27 mouse cellular contexts compared by ENCODE assay signal in genomic region chr6:52303426-52303825, GRCm38 (mm10). TPM values are rescaled to one million over a fixed set of nuclear protein-coding genes. Genes with fewer than 3 reads are reported as not detected.
A peak's percentile ranks its signal among the peaks of the same experiment; 100 is the strongest.
DNase-seq lines count a peak whose midpoint lies in the region; ATAC-seq lines count a peak whose summit lies in the region.
"Had no signal": no experiment of that assay in that cellular context is flagged by ENCODE, and none has a peak within 500 bp of the region (broad histone marks: within the 10 kb centered on the region; RNA-seq: fewer than 3 reads in every experiment).

No protein-coding gene starts in this region.

- ATAC-seq in granulocyte monocyte progenitor cell, adult 5-6 weeks (replicated peaks; ENCODE audit: poor library complexity, severe bottlenecking), result peak; percentile 94
- ATAC-seq in erythroid progenitor cell, adult 5-6 weeks (replicated peaks; ENCODE audit: low FRiP score, poor library complexity, severe bottlenecking), result no peak
- ATAC-seq: CD4-positive, CD25-positive, alpha-beta regulatory T cell, adult 4 months; forebrain, embryonic 16.5 days; intestine, postnatal 0 days; midbrain, embryonic 13.5 days had no signal

- peak; percentile 27 for DNase-seq in adrenal gland, postnatal 14 days
- no peak for DNase-seq in adrenal gland, postnatal 25 days
- DNase-seq in 3T3-L1 (ENCODE audit: low read depth, low spot score), result peak; percentile 22
- DNase-seq in adipocyte (ENCODE audit: low spot score), result peak; percentile 79
- DNase-seq in gastrocnemius, adult 8-10 months (ENCODE audit: low spot score in 2 of 2), result no peak
- DNase-seq in ovary, postnatal 14 days (ENCODE audit: low spot score), result no peak
- DNase-seq: adrenal gland, postnatal 10 days; cerebellum, adult 2 months; cerebellum, postnatal 14 days; gastrocnemius, postnatal 10 days; heart, postnatal 4 days; kidney, adult 9 months; kidney, postnatal 14 days; lung, postnatal 36 days; thymus, postnatal 25 days had no signal

RNA-seq across cellular contexts. Expression of gene Evx1, which starts 9.9 kb away (rescaled TPM):
- not detected in 2 replicates for total RNA-seq in adrenal gland, postnatal 14 days (2021)
- total RNA-seq in adrenal gland, postnatal 25 days (2021), result not detected in 2 replicates
- total RNA-seq in granulocyte monocyte progenitor cell, adult 5-6 weeks (2014; fragmentation: Nextera tagmentation), result not detected in 2 replicates
- not detected in 2 replicates for total RNA-seq in granulocyte monocyte progenitor cell, adult 5-6 weeks (2017)
- not detected for total RNA-seq in gastrocnemius, adult 8-10 months (2022)
- not detected in 2 replicates for total RNA-seq in erythroid progenitor cell, adult 5-6 weeks (2015; ENCODE audit: low replicate concordance)
- total RNA-seq in erythroid progenitor cell, adult 5-6 weeks (2017; ENCODE audit: low replicate concordance), result not detected in 2 replicates
- total RNA-seq: adrenal gland, postnatal 10 days; gastrocnemius, postnatal 10 days; heart, adult 18-20 months; heart, postnatal 4 days; layer of hippocampus, postnatal 14 days; left cerebral cortex, adult 2 months; left cerebral cortex, postnatal 25 days; liver, adult 2 months; megakaryocyte-erythroid progenitor cell, adult 5-6 weeks had no signal

RNA-seq across cellular contexts. Expression of gene Hoxa13, which starts 42.7 kb away (rescaled TPM):
- total RNA-seq in adrenal gland, postnatal 14 days (2021), result not detected in 2 replicates
- total RNA-seq in adrenal gland, postnatal 25 days (2021), result not detected in 2 replicates
- total RNA-seq in granulocyte monocyte progenitor cell, adult 5-6 weeks (2014; fragmentation: Nextera tagmentation), result not detected in 2 replicates
- total RNA-seq in granulocyte monocyte progenitor cell, adult 5-6 weeks (2017), result not detected in 2 replicates
- total RNA-seq in gastrocnemius, adult 8-10 months (2022), result 1 to 10 TPM; 4.1 to 5.2 (median 4.9) TPM
- total RNA-seq in erythroid progenitor cell, adult 5-6 weeks (2015; ENCODE audit: low replicate concordance), result not detected in 2 replicates
- not detected in 2 replicates for total RNA-seq in erythroid progenitor cell, adult 5-6 weeks (2017; ENCODE audit: low replicate concordance)
- total RNA-seq: adrenal gland, postnatal 10 days; heart, adult 18-20 months; heart, postnatal 4 days; layer of hippocampus, postnatal 14 days; left cerebral cortex, adult 2 months; left cerebral cortex, postnatal 25 days; liver, adult 2 months; megakaryocyte-erythroid progenitor cell, adult 5-6 weeks had no signal

RNA-seq across cellular contexts. Expression of gene Hoxa11, which starts 57.8 kb away (rescaled TPM):
- total RNA-seq in adrenal gland, postnatal 14 days (2021), result not detected in 2 replicates
- not detected in 2 replicates for total RNA-seq in adrenal gland, postnatal 25 days (2021)
- total RNA-seq in granulocyte monocyte progenitor cell, adult 5-6 weeks (2014; fragmentation: Nextera tagmentation), result not detected in 2 replicates
- total RNA-seq in granulocyte monocyte progenitor cell, adult 5-6 weeks (2017), result not detected in 2 replicates
- 1 to 10 TPM; 2.0 to 3.0 (median 2.9) TPM for total RNA-seq in gastrocnemius, adult 8-10 months (2022)
- not detected in 2 replicates for total RNA-seq in erythroid progenitor cell, adult 5-6 weeks (2015; ENCODE audit: low replicate concordance)
- total RNA-seq in erythroid progenitor cell, adult 5-6 weeks (2017; ENCODE audit: low replicate concordance), result not detected in 2 replicates
- total RNA-seq: adrenal gland, postnatal 10 days; heart, adult 18-20 months; heart, postnatal 4 days; layer of hippocampus, postnatal 14 days; left cerebral cortex, adult 2 months; left cerebral cortex, postnatal 25 days; liver, adult 2 months; megakaryocyte-erythroid progenitor cell, adult 5-6 weeks had no signal

Comparison
In these comparisons a context has a peak if more than half of its experiments do, and no peak if none do; other contexts are left out.
1. DNase-seq: peak in adrenal gland, postnatal 14 days (single experiment), 3T3-L1 (single experiment) and adipocyte (single experiment); none in adrenal gland, postnatal 25 days (single experiment), gastrocnemius, adult 8-10 months (0 of 2) and ovary, postnatal 14 days (single experiment).